Mouse (Mus musculus): ENCODE data around the gene Ift122. TPM values are rescaled to one million over a fixed set of nuclear protein-coding genes. Genes with fewer than 3 reads are reported as not detected.

Gene Ift122
- total and polyA plus RNA-seq, 3 experiments: 3.3 to 8.0 TPM; not detected in 1

- TF ChIP-seq HCFC1 (IDR thresholded peaks at IDR 0.05; ENCODE audit: low read depth, low read length) (no peak), MXI1 (IDR thresholded peaks at IDR 0.05; ENCODE audit: low read depth, low read length) (no peak), ZNF384 (IDR thresholded peaks at IDR 0.05; ENCODE audit: low read depth, low read length) (no peak), JUND (IDR thresholded peaks at IDR 0.05; ENCODE audit: low read depth, low read length) (no peak), MAFK (IDR thresholded peaks at IDR 0.05; ENCODE audit: borderline replicate concordance, low read depth, low read length) (no peak), USF1 (IDR thresholded peaks at IDR 0.05; ENCODE audit: low read depth, low read length) (no peak), MEF2A (IDR thresholded peaks at IDR 0.05; ENCODE audit: extremely low read depth, insufficient replicate concordance, low read depth, low read length, poor library complexity, severe bottlenecking) (no peak), ELF1 (IDR thresholded peaks at IDR 0.05; ENCODE audit: low read depth, low read length) (no peak), RCOR1 (IDR thresholded peaks at IDR 0.05; ENCODE audit: low read depth, low read length) (no peak), NRF1 (IDR thresholded peaks at IDR 0.05; ENCODE audit: insufficient read depth, low read depth, low read length, poor library complexity, severe bottlenecking) (no peak), CTCF (IDR thresholded peaks at IDR 0.05 in 2 of 3, conservative IDR thresholded peaks at IDR 0.05 in 1 of 3; ENCODE audit: control insufficient read depth in 1 of 3, insufficient read depth in 1 of 3, low read depth in 2 of 3, low read length in 3 of 3, poor library complexity in 1 of 3, severe bottlenecking in 1 of 3) (no peak), CHD2 (IDR thresholded peaks at IDR 0.05; ENCODE audit: low read length) (no peak), E2F4 (IDR thresholded peaks at IDR 0.05; ENCODE audit: borderline replicate concordance, low read depth, low read length) (no peak), NELFE (IDR thresholded peaks at IDR 0.05; ENCODE audit: low read depth, low read length) (no peak), GABPA (IDR thresholded peaks at IDR 0.05; ENCODE audit: low read depth, low read length) (no peak), TCF12 (IDR thresholded peaks at IDR 0.05; ENCODE audit: low read depth, low read length) (no peak), TBP (IDR thresholded peaks at IDR 0.05; ENCODE audit: low read depth, low read length) (no peak), POLR2A (IDR thresholded peaks at IDR 0.05; ENCODE audit: control insufficient read depth in 1 of 2, insufficient read depth in 1 of 2, low read depth in 1 of 2, low read length in 2 of 2, poor library complexity in 1 of 2) (no peak), UBTF (IDR thresholded peaks at IDR 0.05; ENCODE audit: borderline replicate concordance, insufficient read depth, low read depth, low read length) (no peak)
- Histone ChIP-seq H3K4me1 (ENCODE audit: control insufficient read depth in 1 of 2, insufficient read depth in 2 of 2, low read length in 2 of 2) (no peaks in the 10 kb centered on the region; a peak in 1 of 4 replicates), H3K9me3 (replicated peaks; ENCODE audit: insufficient read depth, low read length) (no peaks in the 10 kb centered on the region), H3K79me2 (ENCODE audit: control insufficient read depth, insufficient read depth, low read length, poor library complexity) (no peaks in the 10 kb centered on the region), H3K9ac (ENCODE audit: control insufficient read depth, low read depth, low read length, poor library complexity, severe bottlenecking) (no peak overlapping the region), H3K27ac (ENCODE audit: control insufficient read depth, low read depth, low read length) (no peak overlapping the region), H3K27me3 (ENCODE audit: control insufficient read depth in 1 of 2, insufficient read depth in 2 of 2, low read length in 2 of 2) (no peaks in the 10 kb centered on the region), H3K4me3 (ENCODE audit: control insufficient read depth in 1 of 2, insufficient read depth in 1 of 2, low read depth in 2 of 2, low read length in 2 of 2) (no peak overlapping the region), H3K36me3 (ENCODE audit: control insufficient read depth in 1 of 2, insufficient read depth in 2 of 2, low read length in 2 of 2) (no peaks in the 10 kb centered on the region)
- no peak for DNase-seq (ENCODE audit: low read depth, low spot score)
These were observed 71.6 kb downstream of the Ift122 start for GRCm38 (mm10) chr6:115924829-115925228.

- no peak overlapping the region for H3K27ac ChIP-seq (ENCODE audit: control insufficient read depth, low read depth, low read length)
- no peaks in the 10 kb centered on the region for H3K27me3 ChIP-seq (ENCODE audit: control insufficient read depth in 1 of 2, insufficient read depth in 2 of 2, low read length in 2 of 2)
- no peak overlapping the region for H3K4me3 ChIP-seq (ENCODE audit: control insufficient read depth in 1 of 2, insufficient read depth in 1 of 2, low read depth in 2 of 2, low read length in 2 of 2)
- H3K9me3 ChIP-seq (replicated peaks; ENCODE audit: insufficient read depth, low read length): no peaks in the 10 kb centered on the region
- TF ChIP-seq RAD21 (IDR thresholded peaks at IDR 0.05; ENCODE audit: low read depth, low read length) (no peak), NRF1 (IDR thresholded peaks at IDR 0.05; ENCODE audit: insufficient read depth, low read depth, low read length, poor library complexity, severe bottlenecking) (no peak), POLR2AphosphoS5 (IDR thresholded peaks at IDR 0.05; ENCODE audit: borderline replicate concordance, low read depth, low read length) (no peak), MXI1 (IDR thresholded peaks at IDR 0.05; ENCODE audit: low read depth, low read length) (no peak), HCFC1 (IDR thresholded peaks at IDR 0.05; ENCODE audit: low read depth, low read length) (no peak), POLR2A (IDR thresholded peaks at IDR 0.05; ENCODE audit: control insufficient read depth in 1 of 2, insufficient read depth in 1 of 2, low read depth in 1 of 2, low read length in 2 of 2, poor library complexity in 1 of 2) (no peak), RCOR1 (IDR thresholded peaks at IDR 0.05; ENCODE audit: low read depth, low read length) (no peak)
- no peak overlapping the region for H3K9ac ChIP-seq (ENCODE audit: control insufficient read depth, low read depth, low read length, poor library complexity, severe bottlenecking)
- H3K79me2 ChIP-seq (ENCODE audit: control insufficient read depth, insufficient read depth, low read length, poor library complexity): no peaks in the 10 kb centered on the region
- H3K36me3 ChIP-seq (ENCODE audit: control insufficient read depth in 1 of 2, insufficient read depth in 2 of 2, low read length in 2 of 2): no peaks in the 10 kb centered on the region
- no peak for DNase-seq (ENCODE audit: low read depth, low spot score)
- no peaks in the 10 kb centered on the region; a peak in 1 of 4 replicates for H3K4me1 ChIP-seq (ENCODE audit: control insufficient read depth in 1 of 2, insufficient read depth in 2 of 2, low read length in 2 of 2)
These were observed 73.1 kb downstream of the Ift122 start for GRCm38 (mm10) chr6:115926416-115926815.
